In the genomic region with DNA sequence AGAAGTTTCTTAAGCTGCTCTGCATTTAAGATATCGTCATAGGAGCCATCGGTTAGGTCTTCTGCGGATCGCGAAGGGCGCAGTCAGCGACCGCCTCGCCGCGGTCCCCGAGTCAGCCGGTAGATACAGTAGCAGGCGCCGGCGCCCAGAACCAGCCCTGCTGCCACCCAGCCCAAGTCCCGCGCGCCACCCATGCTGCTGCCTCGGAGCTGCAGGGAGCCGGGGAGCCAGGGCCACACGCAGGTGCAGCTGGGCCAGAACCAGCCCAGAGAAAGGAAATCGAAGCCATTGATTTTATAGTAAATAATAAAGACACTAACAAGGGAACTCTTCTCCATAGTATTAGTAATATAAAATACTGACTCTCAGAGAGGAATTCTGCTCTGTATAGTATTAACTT, we compare ENCODE assay signal across 12 mouse cellular contexts. TPM values are rescaled to one million over a fixed set of nuclear protein-coding genes. Genes with fewer than 3 reads are reported as not detected.
DNase-seq lines count a peak whose midpoint lies in the region; ATAC-seq and TF ChIP-seq lines count a peak whose summit lies in the region.
"Had no signal": no experiment of that assay in that cellular context is flagged by ENCODE, and none has a peak within 500 bp of the region (broad histone marks: within the 10 kb centered on the region; RNA-seq: fewer than 3 reads in every experiment).

No protein-coding gene starts in this region.

- peak overlapping the region; percentile 14 for H3K4me3 ChIP-seq in C2C12 (ENCODE audit: insufficient read depth, poor library complexity, severe bottlenecking)
- no peak overlapping the region for H3K4me3 ChIP-seq in hindbrain, embryonic 14.5 days (replicated peaks; ENCODE audit: low read length)
- H3K4me3 ChIP-seq: heart, embryonic 15.5 days had no signal

- peaks cover 13% of the 10 kb centered on the region for H3K79me3 ChIP-seq in C2C12 (ENCODE audit: low read depth)

- WGBS in hindbrain, embryonic 14.5 days: 98% methylated on average over 23 of the region's 23 CpGs

- H3K4me1 ChIP-seq in hindbrain, embryonic 14.5 days (replicated peaks; ENCODE audit: control insufficient read depth, insufficient read depth, low read length): no peaks in the 10 kb centered on the region
- H3K4me1 ChIP-seq: heart, embryonic 15.5 days had no signal

- H3K27me3 ChIP-seq in C2C12 (ENCODE audit: control insufficient read depth, insufficient read depth, insufficient read length): no peaks in the 10 kb centered on the region
- no peaks in the 10 kb centered on the region for H3K27me3 ChIP-seq in hindbrain, embryonic 14.5 days (ENCODE audit: control insufficient read depth, insufficient read depth, low read length)
- H3K27me3 ChIP-seq: heart, embryonic 15.5 days had no signal

- peak; percentile 7 for DNase-seq in cerebellum, adult 9-11 months
- no peak for DNase-seq in cerebellum, adult 8-10 months
- DNase-seq in left cerebral cortex, postnatal 4 days: peak; percentile 13
- no peak for DNase-seq in left cerebral cortex, postnatal 25 days (ENCODE audit: low spot score in 2 of 2)
- no peak for DNase-seq in layer of hippocampus, postnatal 14 days (ENCODE audit: low spot score in 2 of 2)
- DNase-seq in hindbrain, embryonic 14.5 days (ENCODE audit: low spot score): no peak

- no peaks in the 10 kb centered on the region for H3K9me3 ChIP-seq in hindbrain, embryonic 14.5 days (ENCODE audit: control insufficient read depth, low read length)
- H3K9me3 ChIP-seq: heart, embryonic 15.5 days had no signal

- H3K4me2 ChIP-seq in hindbrain, embryonic 14.5 days (replicated peaks): no peak overlapping the region
- H3K4me2 ChIP-seq: heart, embryonic 15.5 days had no signal

- no peak overlapping the region for H3K9ac ChIP-seq in hindbrain, embryonic 14.5 days
- H3K9ac ChIP-seq: heart, embryonic 15.5 days; liver, embryonic 14.5 days had no signal

- H3K27ac ChIP-seq in hindbrain, embryonic 14.5 days: no peak overlapping the region
- H3K27ac ChIP-seq: heart, embryonic 15.5 days; liver, embryonic 14.5 days had no signal

- peak; percentile 42; the same call in 1 of the 2 replicates for ATAC-seq in megakaryocyte progenitor cell, adult 5-6 weeks (replicated peaks; ENCODE audit: poor library complexity)
- no peak for ATAC-seq in hindbrain, embryonic 14.5 days (ENCODE audit: low FRiP score)
- ATAC-seq: hindbrain, embryonic 16.5 days had no signal

- no peak for TF ChIP-seq CTCF in C2C12 (IDR thresholded peaks at IDR 0.05; ENCODE audit: control insufficient read depth, insufficient read depth, insufficient read length)

- no peak overlapping the region for H3ac ChIP-seq in C2C12 (ENCODE audit: control insufficient read depth, insufficient read length, low read depth)

- peaks cover 30% of the 10 kb centered on the region for H3K79me2 ChIP-seq in C2C12 (ENCODE audit: control insufficient read depth, insufficient read depth)

- intact Hi-C loops in left cerebral cortex, postnatal 4 days (cut with DNase I): no loop called here
- intact Hi-C loops in left cerebral cortex, postnatal 25 days (cut with DNase I): no loop called here

- peaks cover 7% of the 10 kb centered on the region for H3K36me3 ChIP-seq in C2C12 (ENCODE audit: control insufficient read depth, insufficient read depth)
- no peaks in the 10 kb centered on the region for H3K36me3 ChIP-seq in hindbrain, embryonic 14.5 days (replicated peaks; ENCODE audit: control insufficient read depth, insufficient read depth)
- H3K36me3 ChIP-seq: heart, embryonic 15.5 days had no signal

TF ChIP-seq in C2C12, 6 proteins besides CTCF, POLR2A, EP300 and RAD21:
- TF ChIP-seq USF1 (IDR thresholded peaks at IDR 0.05; ENCODE audit: low read depth): no peak
- TF ChIP-seq MAX (IDR thresholded peaks at IDR 0.05): no peak
- no peak for TF ChIP-seq FOSL1 (IDR thresholded peaks at IDR 0.05; ENCODE audit: insufficient read depth, low read length, poor library complexity, severe bottlenecking)
- TF ChIP-seq MYOG (IDR thresholded peaks at IDR 0.05; ENCODE audit: control insufficient read depth, extremely low read depth, insufficient read length): no peak
- no peak for TF ChIP-seq MYOD1 (IDR thresholded peaks at IDR 0.05; ENCODE audit: control insufficient read depth, insufficient read length, low read depth)
- no peak for TF ChIP-seq CEBPB (IDR thresholded peaks at IDR 0.05; ENCODE audit: low read depth)
TF ChIP-seq in C2C12: peak in this region for 0.

RNA-seq across cellular contexts. Expression of gene Kctd4, which starts 23.5 kb away (rescaled TPM):
- 10 to 100 TPM; 19.2 to 23.4 TPM for total RNA-seq in left cerebral cortex, postnatal 4 days (2021)
- 10 to 100 TPM; 14.6 to 18.9 TPM for total RNA-seq in left cerebral cortex, postnatal 25 days (2021)
- not detected for polyA plus RNA-seq in C2C12 (2012; fragmentation: generic; extraction: Trizol)
- not detected in 2 replicates for total RNA-seq in megakaryocyte progenitor cell, adult 5-6 weeks (2015)
- total RNA-seq in megakaryocyte progenitor cell, adult 5-6 weeks (2017): 0.24 TPM in 1 of 2 replicates, not detected in the other
- total RNA-seq in layer of hippocampus, postnatal 14 days (2021): 10 to 100 TPM; 39.6 to 40.3 TPM
- polyA plus RNA-seq in hindbrain, embryonic 14.5 days (2014; fragmentation: Nextera tagmentation; extraction: Ambion mirVana): 7.9 and 9.0 TPM in 2 replicates
- polyA plus RNA-seq: spleen, adult 2 months had no signal

Comparison
In these comparisons a context has a peak if more than half of its experiments do, and no peak if none do; other contexts are left out.
1. DNase-seq: peak in cerebellum, adult 9-11 months (single experiment) and left cerebral cortex, postnatal 4 days (single experiment); none in cerebellum, adult 8-10 months (single experiment), left cerebral cortex, postnatal 25 days (0 of 2), layer of hippocampus, postnatal 14 days (0 of 2) and hindbrain, embryonic 14.5 days (single experiment).
2. RNA of gene Kctd4, which starts 23.5 kb away (total RNA-seq): 39.6 to 40.3 TPM in layer of hippocampus, postnatal 14 days, 19.2 to 23.4 TPM in left cerebral cortex, postnatal 4 days and 14.6 to 18.9 TPM in left cerebral cortex, postnatal 25 days; 0.24 TPM in megakaryocyte progenitor cell, adult 5-6 weeks; every median in the first group is over 10 times any median in the second.